ENCODE assay signal across 12 mouse cellular contexts in genomic region chr4:10770026-10770643, GRCm38 (mm10).
A peak's percentile ranks its signal among the peaks of the same experiment; 100 is the strongest.
DNase-seq lines count a peak whose midpoint lies in the region; ATAC-seq and TF ChIP-seq lines count a peak whose summit lies in the region.
"Had no signal": no experiment of that assay in that cellular context is flagged by ENCODE, and none has a peak within 500 bp of the region (broad histone marks: within the 10 kb centered on the region; RNA-seq: fewer than 3 reads in every experiment).

No protein-coding gene starts in this region.

- TF ChIP-seq POLR2A in bone marrow macrophage, adult 2 months (IDR thresholded peaks at IDR 0.05; ENCODE audit: borderline replicate concordance, low read depth, low read length), result no peak

- peak; percentile 3 to 8 for DNase-seq in spleen, adult 18-20 months
- DNase-seq in spleen, postnatal 4 days (ENCODE audit: low spot score in 2 of 2), result no peak
- peak; percentile 17 for DNase-seq in thymus, postnatal 4 days
- DNase-seq in cerebellum, adult 11 months, result no peak
- DNase-seq in embryo, embryonic 9.5 days (ENCODE audit: extremely low spot score), result no peak
- DNase-seq: embryo, embryonic 11 days; retina, postnatal 1 day had no signal

- peak; percentile 89 for ATAC-seq in megakaryocyte progenitor cell, adult 5-6 weeks (replicated peaks; ENCODE audit: poor library complexity)

- H3K27ac ChIP-seq in bone marrow macrophage, adult 2 months (ENCODE audit: insufficient read depth, low read depth, low read length), result no peak overlapping the region
- H3K27ac ChIP-seq: heart, embryonic 13.5 days; hindbrain, embryonic 13.5 days; liver, embryonic 14.5 days had no signal

- no peaks in the 10 kb centered on the region for H3K4me1 ChIP-seq in bone marrow macrophage, adult 2 months (ENCODE audit: control insufficient read depth, insufficient read depth, low read length)
- H3K4me1 ChIP-seq: hindbrain, embryonic 13.5 days had no signal

- 0 out of 2 replicates have a peak overlapping the region, but pooled peaks have one; percentile 2 for H3K4me3 ChIP-seq in bone marrow macrophage, adult 2 months (ENCODE audit: insufficient read depth, low read length)
- H3K4me3 ChIP-seq: heart, embryonic 13.5 days; hindbrain, embryonic 13.5 days had no signal

- no peak for TF ChIP-seq CTCF in bone marrow macrophage, adult 2 months (IDR thresholded peaks at IDR 0.05; ENCODE audit: low read depth, low read length)

Comparison
In these comparisons a context has a peak if more than half of its experiments do, and no peak if none do; other contexts are left out.
1. DNase-seq: peak in spleen, adult 18-20 months (2 of 2) and thymus, postnatal 4 days (single experiment); none in spleen, postnatal 4 days (0 of 2), cerebellum, adult 11 months (single experiment) and embryo, embryonic 9.5 days (single experiment).